Mouse (Mus musculus): Measurements from ENCODE around the gene Tbata.
A peak's percentile ranks its signal among the peaks of the same experiment; 100 is the strongest.

Gene Tbata

GRCm38 (mm10) chr10:61171654-61172053 lies at the start of gene Tbata:
TSS of gene Tbata (plus strand) at chr10:61171954.
- no peak for DNase-seq (ENCODE audit: low read depth, low spot score)

GRCm38 (mm10) chr10:61123276-61123913 lies 48.4 kb upstream of the Tbata start:
- no peak for DNase-seq (ENCODE audit: low read depth, low spot score)

DNA sequence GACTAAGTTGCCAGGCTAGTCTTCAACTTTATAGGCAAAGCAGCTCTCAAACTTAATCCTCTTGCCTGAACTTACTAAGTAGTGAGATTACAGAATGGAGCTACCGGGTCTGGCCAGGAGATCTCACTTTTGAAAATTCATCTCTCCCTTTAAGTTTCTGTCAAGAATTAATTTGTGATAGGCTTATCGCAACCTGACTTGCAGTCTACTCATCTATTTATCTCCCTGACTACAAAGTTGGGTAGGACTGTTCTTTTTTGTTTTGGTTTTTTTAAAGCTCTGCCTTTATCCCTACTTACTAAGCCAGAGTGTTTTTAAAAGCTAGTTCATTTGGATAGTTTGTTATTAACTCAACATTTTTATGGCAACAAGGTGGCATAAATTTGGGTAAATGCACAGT lies 47.3 kb upstream of the Tbata start:
- DNase-seq (ENCODE audit: low read depth, low spot score) = no peak

DNA sequence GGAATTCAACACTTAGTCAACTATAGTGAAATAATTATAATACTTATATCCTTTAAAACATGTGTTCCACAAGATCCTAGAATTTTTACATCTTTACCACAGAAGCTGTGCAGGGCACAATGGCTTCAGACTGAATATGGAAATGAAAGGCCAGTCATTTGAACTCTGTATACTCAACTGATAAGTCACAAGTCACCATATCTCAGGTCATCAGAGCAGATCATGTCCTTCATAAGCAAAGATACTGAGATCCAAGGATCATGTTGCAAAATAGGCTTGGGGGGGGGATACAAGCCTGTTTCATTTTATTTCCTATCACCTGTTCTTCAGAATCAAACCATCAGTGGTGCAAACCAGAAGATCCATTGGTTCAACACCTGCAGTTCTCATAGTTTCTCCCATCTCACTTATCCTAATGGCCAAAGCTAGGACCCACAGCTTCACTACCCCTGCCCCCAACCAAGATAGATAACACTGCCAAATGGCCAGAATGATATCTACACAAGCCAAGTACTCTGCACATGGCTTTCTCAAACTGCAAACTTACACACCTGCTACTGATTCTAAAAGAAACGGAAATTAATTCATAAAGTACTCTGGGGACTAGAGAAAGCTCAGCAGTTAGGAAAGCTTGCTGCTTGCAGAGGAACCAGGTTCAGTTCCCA lies 42.9 kb upstream of the Tbata start:
- DNase-seq (ENCODE audit: low read depth, low spot score) = no peak

- no peak for DNase-seq (ENCODE audit: low read depth, low spot score)
Observed at GRCm38 (mm10) chr10:61130959-61131358, 40.8 kb upstream of the Tbata start.

GRCm38 (mm10) chr10:61134041-61134440 lies 37.7 kb upstream of the Tbata start:
- DNase-seq (ENCODE audit: low read depth, low spot score) = no peak

- DNase-seq (ENCODE audit: low read depth, low spot score) = no peak
Observed at GRCm38 (mm10) chr10:61135226-61135839, 36.4 kb upstream of the Tbata start.

DNA sequence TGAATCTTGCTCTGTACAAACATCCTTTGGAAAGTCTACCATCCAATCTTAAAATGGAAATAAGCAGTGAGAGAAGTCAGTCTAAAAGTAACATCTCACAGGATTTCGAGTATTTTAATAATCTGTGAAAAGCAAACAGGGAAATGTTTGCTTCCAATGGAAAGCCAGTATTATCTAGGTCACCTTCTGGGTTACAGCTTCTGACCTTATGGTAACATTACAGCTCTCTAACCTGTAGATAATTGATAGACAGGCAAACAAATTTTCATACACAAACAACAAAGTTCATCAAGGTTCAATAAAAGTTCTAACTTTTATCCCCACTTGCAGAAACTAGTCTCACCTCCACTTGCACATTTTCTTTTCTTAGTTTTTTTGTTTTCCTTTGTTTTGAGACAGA lies 34.2 kb upstream of the Tbata start:
- no peak for DNase-seq (ENCODE audit: low read depth, low spot score)

- no peak for DNase-seq (ENCODE audit: low read depth, low spot score)
Observed at GRCm38 (mm10) chr10:61143343-61143742, 28.4 kb upstream of the Tbata start.

- no peak for DNase-seq (ENCODE audit: low read depth, low spot score)
Observed at GRCm38 (mm10) chr10:61145766-61146118, 26.0 kb upstream of the Tbata start.

DNA sequence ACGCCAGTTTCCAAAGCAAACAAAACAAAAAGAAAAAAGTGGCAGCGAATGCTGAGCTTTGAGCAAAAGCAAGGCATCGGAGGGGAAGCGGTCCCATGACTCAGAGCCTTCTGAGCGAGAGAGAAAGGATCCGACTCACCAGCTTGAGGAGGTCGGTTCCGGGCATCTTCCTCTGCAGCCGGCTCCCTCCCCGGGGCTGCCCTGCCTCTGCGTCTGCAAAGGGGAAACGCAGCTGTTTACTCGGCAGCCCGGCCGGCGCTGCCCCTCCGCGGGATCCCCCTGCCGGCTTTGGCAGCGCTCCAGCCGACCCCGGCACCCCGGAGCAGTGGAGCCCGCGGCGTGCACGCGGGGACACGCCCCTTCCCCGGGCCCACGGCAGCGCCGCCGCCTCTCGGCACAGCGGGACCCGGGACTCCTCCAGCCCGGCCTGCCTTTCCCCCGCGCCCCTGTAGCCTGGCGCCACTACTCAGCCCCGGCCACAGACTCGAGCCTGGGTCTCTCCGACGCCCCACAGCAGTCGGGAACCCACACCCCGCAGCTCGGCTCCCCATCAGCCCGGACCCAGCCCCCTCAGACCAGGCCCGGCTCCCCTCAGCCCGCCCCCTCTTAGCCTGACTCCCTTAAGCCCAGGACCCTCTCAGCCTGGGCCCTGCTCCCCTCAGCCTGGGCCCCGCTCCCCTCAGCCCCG lies 25.5 kb upstream of the Tbata start:
- peak; percentile 16 for DNase-seq (ENCODE audit: low read depth, low spot score)

DNA sequence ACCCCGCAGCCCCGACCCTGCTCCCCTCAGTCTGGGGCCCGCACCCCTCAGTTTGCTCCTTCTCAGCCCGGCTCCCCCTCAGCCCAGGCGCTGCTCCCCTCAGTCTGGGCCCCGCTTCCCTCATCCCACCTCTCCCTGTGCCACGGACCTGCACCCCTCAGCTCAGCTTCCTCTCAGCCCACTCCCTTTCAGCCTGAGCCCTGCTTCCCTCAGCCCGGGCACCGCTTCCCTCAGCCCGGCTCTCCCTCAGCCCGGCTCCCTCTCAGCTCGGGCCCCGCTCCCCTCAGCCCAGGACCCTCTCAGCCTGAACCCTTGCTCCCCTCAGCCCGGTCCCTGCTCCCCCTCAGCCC lies 25.0 kb upstream of the Tbata start:
- DNase-seq (ENCODE audit: low read depth, low spot score) = no peak

- peak; percentile 76 for DNase-seq (ENCODE audit: low read depth, low spot score)
Observed at GRCm38 (mm10) chr10:61147157-61148040, 24.4 kb upstream of the Tbata start, which contains the start of gene Sgpl1. TSS of gene Sgpl1 (minus strand) at chr10:61147703.

GRCm38 (mm10) chr10:61149476-61149875 lies 22.3 kb upstream of the Tbata start:
- DNase-seq (ENCODE audit: low read depth, low spot score) = no peak

DNA sequence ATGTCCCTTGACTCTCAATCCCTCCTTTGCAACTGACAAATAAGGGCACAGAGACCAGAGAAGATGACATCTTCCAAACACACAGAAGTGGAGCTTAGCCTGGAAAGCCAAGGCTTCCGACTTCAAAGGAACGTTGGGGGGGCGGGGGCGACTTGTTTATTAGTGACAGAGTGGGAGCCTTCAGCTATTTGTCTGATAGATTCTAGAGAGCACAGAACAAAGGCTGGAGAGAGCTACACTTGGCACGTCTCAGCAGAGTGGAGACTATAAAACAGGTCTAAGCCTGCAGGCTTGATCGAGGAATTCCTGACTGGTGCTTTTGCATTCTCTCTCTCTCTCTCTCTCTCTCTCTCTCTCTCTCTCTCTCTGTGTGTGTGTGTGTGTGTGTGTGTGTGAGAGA lies 21.1 kb upstream of the Tbata start:
- DNase-seq (ENCODE audit: low read depth, low spot score) = no peak

DNA sequence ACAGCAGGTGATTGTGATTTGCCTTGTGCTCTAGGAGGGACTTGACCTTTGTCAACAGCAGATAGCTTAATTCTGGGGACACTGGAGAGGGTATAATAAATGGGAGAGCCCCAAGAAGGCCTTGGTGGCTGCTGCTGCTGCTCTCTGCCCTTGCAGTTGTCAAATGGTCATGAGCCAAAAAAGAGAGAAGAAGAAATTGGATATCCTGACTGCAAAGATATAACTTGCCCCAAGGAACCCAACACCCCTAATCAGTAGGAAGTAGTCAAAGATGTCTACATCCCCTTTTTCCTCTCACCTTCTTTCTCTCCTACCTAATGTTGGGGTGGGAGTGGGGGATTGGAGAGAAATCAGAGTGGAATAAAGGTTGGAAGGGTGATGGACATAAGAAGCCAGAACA lies 19.6 kb upstream of the Tbata start:
- no peak for DNase-seq (ENCODE audit: low read depth, low spot score)

DNA sequence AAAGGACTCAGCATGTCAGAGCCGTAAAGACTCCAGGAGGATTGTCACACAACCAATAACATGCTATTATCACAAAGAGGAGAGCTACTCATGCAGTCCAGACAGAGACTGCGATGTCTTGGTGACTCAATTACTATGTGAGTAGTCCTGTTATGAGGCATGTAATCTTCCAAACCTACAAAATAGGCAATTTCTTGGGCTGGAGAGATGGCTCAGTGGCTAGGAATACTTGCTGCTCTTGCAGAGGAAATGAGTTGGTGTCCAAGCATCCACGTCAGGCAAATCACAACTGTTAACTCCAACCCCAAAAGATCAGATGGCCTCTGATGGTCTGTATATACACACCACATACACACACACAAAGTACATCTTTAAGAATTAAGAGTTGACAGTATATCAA lies 16.1 kb upstream of the Tbata start:
- no peak for DNase-seq (ENCODE audit: low read depth, low spot score)

GRCm38 (mm10) chr10:61156453-61156852 lies 15.3 kb upstream of the Tbata start:
- DNase-seq (ENCODE audit: low read depth, low spot score) = no peak

- no peak for DNase-seq (ENCODE audit: low read depth, low spot score)
Observed at GRCm38 (mm10) chr10:61158594-61158993, 13.2 kb upstream of the Tbata start.

DNA sequence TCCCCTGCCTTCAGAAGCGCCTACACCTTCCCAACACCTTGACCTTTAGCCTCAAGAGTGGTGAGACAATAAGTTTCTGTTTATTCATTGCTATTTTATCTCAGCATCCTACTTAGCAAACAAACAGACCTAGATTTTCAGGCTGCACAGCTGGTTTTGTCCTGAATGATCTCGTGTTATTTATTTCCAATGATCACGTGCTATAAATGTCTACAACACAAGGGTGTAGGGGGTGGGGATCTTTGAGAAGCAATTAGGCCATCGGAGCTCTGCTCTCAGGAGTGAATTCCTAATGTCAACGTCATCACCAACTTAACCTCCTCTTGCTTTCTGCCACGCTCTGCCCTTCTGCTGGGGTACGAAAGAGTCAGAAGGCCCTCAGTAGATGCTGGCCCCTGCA lies 11.7 kb upstream of the Tbata start:
- DNase-seq (ENCODE audit: low read depth, low spot score) = no peak

DNA sequence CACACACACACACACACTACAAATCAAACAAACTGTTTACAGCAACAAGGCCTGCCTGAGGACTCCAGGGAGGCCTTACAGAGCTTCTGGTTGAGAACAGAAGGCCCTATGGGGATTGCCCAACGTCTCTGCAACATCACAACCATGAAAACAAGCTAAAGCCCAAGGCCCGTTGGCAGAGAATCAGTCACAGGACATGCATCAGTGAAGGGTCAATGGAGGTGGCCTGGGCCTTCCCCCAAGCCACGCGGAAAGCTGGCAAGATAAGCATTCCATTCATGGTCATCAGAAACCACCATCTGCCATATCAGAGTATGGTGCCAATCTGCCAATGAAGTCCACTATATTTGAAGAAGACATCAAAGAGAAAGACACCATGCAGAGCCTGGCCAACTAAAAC lies 11.1 kb upstream of the Tbata start:
- DNase-seq (ENCODE audit: low read depth, low spot score) = no peak

DNA sequence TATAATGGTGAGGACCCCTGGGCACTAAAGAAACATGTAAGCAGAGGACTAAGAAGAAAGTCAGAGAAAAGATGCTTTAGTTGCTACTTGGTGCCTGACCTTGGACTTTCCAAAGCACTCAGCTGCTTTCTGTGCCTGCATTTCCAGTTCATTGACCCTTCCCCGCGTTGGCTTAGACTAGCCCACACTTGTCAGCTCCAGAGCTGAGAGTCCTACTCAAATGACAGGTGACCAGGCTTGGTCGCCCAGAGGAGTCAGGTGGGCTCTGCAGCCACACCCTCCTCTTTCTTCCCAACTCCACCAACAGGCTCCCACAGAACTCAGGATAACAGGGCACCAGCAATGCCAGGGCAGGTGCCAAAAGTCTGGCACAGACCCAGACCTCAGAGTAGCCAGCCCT lies 9.4 kb upstream of the Tbata start:
- DNase-seq (ENCODE audit: low read depth, low spot score) = no peak

Data from telencephalon, adult 2 months (tissue).